In genomic region chr10:108110197-108110596, GRCm38 (mm10) we compare ENCODE assay signal across 28 mouse cellular contexts. TPM values are rescaled to one million over a fixed set of nuclear protein-coding genes. Genes with fewer than 3 reads are reported as not detected.
DNase-seq lines count a peak whose midpoint lies in the region; ATAC-seq and TF ChIP-seq lines count a peak whose summit lies in the region.
"Had no signal": no experiment of that assay in that cellular context is flagged by ENCODE, and none has a peak within 500 bp of the region (broad histone marks: within the 10 kb centered on the region; RNA-seq: fewer than 3 reads in every experiment).

No protein-coding gene starts in this region.

- no peak overlapping the region for H3K9ac ChIP-seq in MEL (ENCODE audit: control insufficient read depth, low read depth, low read length, poor library complexity, severe bottlenecking)
- H3K9ac ChIP-seq: embryonic facial prominence, embryonic 13.5 days; forebrain, embryonic 12.5 days; forebrain, embryonic 15.5 days; heart, embryonic 13.5 days; hindbrain, embryonic 12.5 days; hindbrain, embryonic 15.5 days; intestine, embryonic 15.5 days had no signal

- H3K27ac ChIP-seq in MEL (ENCODE audit: control insufficient read depth, low read depth, low read length), result no peak overlapping the region
- H3K27ac ChIP-seq: embryonic facial prominence, embryonic 10.5 days; embryonic facial prominence, embryonic 13.5 days; forebrain, embryonic 12.5 days; forebrain, embryonic 15.5 days; heart, adult 2 months; heart, embryonic 10.5 days; heart, embryonic 13.5 days; hindbrain, embryonic 12.5 days; hindbrain, embryonic 15.5 days; intestine, embryonic 15.5 days had no signal

- TF ChIP-seq CTCF in MEL (IDR thresholded peaks at IDR 0.05 in 2 of 3, conservative IDR thresholded peaks at IDR 0.05 in 1 of 3; ENCODE audit: control insufficient read depth in 1 of 3, insufficient read depth in 1 of 3, low read depth in 2 of 3, low read length in 3 of 3, poor library complexity in 1 of 3, severe bottlenecking in 1 of 3), result no peak

- no peaks in the 10 kb centered on the region for H3K79me2 ChIP-seq in MEL (ENCODE audit: control insufficient read depth, insufficient read depth, low read length, poor library complexity)

- TF ChIP-seq POLR2A in MEL (IDR thresholded peaks at IDR 0.05; ENCODE audit: control insufficient read depth in 1 of 2, insufficient read depth in 1 of 2, low read depth in 1 of 2, low read length in 2 of 2, poor library complexity in 1 of 2), result no peak

- peaks cover 0 to 3% of the 10 kb centered on the region in 2 experiments; a peak in 2 of 4 replicates for H3K36me3 ChIP-seq in MEL (ENCODE audit: control insufficient read depth in 1 of 2, insufficient read depth in 2 of 2, low read length in 2 of 2)
- H3K36me3 ChIP-seq: embryonic facial prominence, embryonic 10.5 days; embryonic facial prominence, embryonic 13.5 days; forebrain, embryonic 12.5 days; forebrain, embryonic 15.5 days; heart, embryonic 10.5 days; heart, embryonic 13.5 days; hindbrain, embryonic 12.5 days; hindbrain, embryonic 15.5 days; intestine, embryonic 15.5 days had no signal

- peak; percentile 67 for DNase-seq in 416B (ENCODE audit: low read depth)
- DNase-seq in MEL (ENCODE audit: low read depth, low spot score), result peak; percentile 16
- no peak for DNase-seq in cerebellum, adult 11 months
- no peak for DNase-seq in right cerebral cortex, postnatal 36 days (ENCODE audit: low spot score in 2 of 2)
- no peak for DNase-seq in T-cell, adult 2 months (ENCODE audit: low spot score)
- DNase-seq: adrenal gland, adult 8-10 months; adrenal gland, postnatal 25 days; cerebellum, adult 18-20 months; cerebellum, adult 9-10 months; cerebellum, postnatal 14 days; embryo, embryonic 11 days; gastrocnemius, postnatal 25 days; heart, adult 2 months; heart, postnatal 14 days; heart, postnatal 4 days; kidney, adult 11 months had no signal

- H3K27me3 ChIP-seq in MEL (ENCODE audit: control insufficient read depth in 1 of 2, insufficient read depth in 2 of 2, low read length in 2 of 2), result no peaks in the 10 kb centered on the region
- H3K27me3 ChIP-seq: embryonic facial prominence, embryonic 13.5 days; forebrain, embryonic 12.5 days; forebrain, embryonic 15.5 days; heart, embryonic 13.5 days; hindbrain, embryonic 12.5 days; hindbrain, embryonic 15.5 days; intestine, embryonic 15.5 days; Patski had no signal

- H3K9me3 ChIP-seq in MEL (replicated peaks; ENCODE audit: insufficient read depth, low read length), result no peaks in the 10 kb centered on the region
- H3K9me3 ChIP-seq: embryonic facial prominence, embryonic 10.5 days; embryonic facial prominence, embryonic 13.5 days; forebrain, embryonic 12.5 days; forebrain, embryonic 15.5 days; heart, embryonic 10.5 days; hindbrain, embryonic 12.5 days; intestine, embryonic 15.5 days had no signal

- H3K4me1 ChIP-seq in MEL (ENCODE audit: control insufficient read depth in 1 of 2, insufficient read depth in 2 of 2, low read length in 2 of 2), result peaks cover 0 to 5% of the 10 kb centered on the region in 2 experiments; a peak in 1 of 4 replicates
- H3K4me1 ChIP-seq: forebrain, embryonic 12.5 days; forebrain, embryonic 15.5 days; hindbrain, embryonic 15.5 days; intestine, embryonic 15.5 days had no signal

- no peak overlapping the region for H3K4me3 ChIP-seq in MEL (ENCODE audit: control insufficient read depth in 1 of 2, insufficient read depth in 1 of 2, low read depth in 2 of 2, low read length in 2 of 2)
- H3K4me3 ChIP-seq: embryonic facial prominence, embryonic 10.5 days; embryonic facial prominence, embryonic 13.5 days; erythroblast, embryonic 14.5 days; forebrain, embryonic 12.5 days; forebrain, embryonic 15.5 days; heart, adult 2 months; heart, embryonic 10.5 days; heart, embryonic 13.5 days; hindbrain, embryonic 12.5 days; hindbrain, embryonic 15.5 days; intestine, embryonic 15.5 days had no signal

- peak; percentile 20; the same call in 1 of the 2 replicates for ATAC-seq in granulocyte monocyte progenitor cell, adult 5-6 weeks (replicated peaks; ENCODE audit: poor library complexity, severe bottlenecking)
- ATAC-seq: forebrain, embryonic 15.5 days; intestine, embryonic 15.5 days; Patski had no signal

- TF ChIP-seq EP300 in MEL (IDR thresholded peaks at IDR 0.05; ENCODE audit: low read depth in 1 of 2, low read length in 2 of 2), result no peak

- TF ChIP-seq RAD21 in MEL (IDR thresholded peaks at IDR 0.05; ENCODE audit: low read depth, low read length), result no peak

TF ChIP-seq in MEL, 35 proteins besides CTCF, POLR2A, EP300 and RAD21:
- no peak for TF ChIP-seq E2F4 (IDR thresholded peaks at IDR 0.05; ENCODE audit: borderline replicate concordance, low read depth, low read length)
- no peak for TF ChIP-seq MEF2A (IDR thresholded peaks at IDR 0.05; ENCODE audit: extremely low read depth, insufficient replicate concordance, low read depth, low read length, poor library complexity, severe bottlenecking)
- no peak for TF ChIP-seq POLR2AphosphoS2 (IDR thresholded peaks at IDR 0.05; ENCODE audit: low read length)
- no peak for TF ChIP-seq ZMIZ1 (IDR thresholded peaks at IDR 0.05; ENCODE audit: low read depth, low read length)
- no peak for TF ChIP-seq GABPA (IDR thresholded peaks at IDR 0.05; ENCODE audit: low read depth, low read length)
- TF ChIP-seq MAZ (IDR thresholded peaks at IDR 0.05; ENCODE audit: low read depth, low read length), result no peak
- TF ChIP-seq UBTF (IDR thresholded peaks at IDR 0.05; ENCODE audit: borderline replicate concordance, insufficient read depth, low read depth, low read length), result no peak
- TF ChIP-seq TAL1 (IDR thresholded peaks at IDR 0.05; ENCODE audit: low read length), result no peak
- TF ChIP-seq MAFK (IDR thresholded peaks at IDR 0.05; ENCODE audit: borderline replicate concordance, low read depth, low read length), result no peak

RNA-seq across cellular contexts. Expression of gene Ppp1r12a, which starts 51.8 kb away (rescaled TPM):
- 59.1 and 62.1 TPM in 2 replicates for total RNA-seq in MEL (2012; rRNA removed)
- polyA plus RNA-seq in MEL (2012; ENCODE audit: insufficient read depth in 1 of 2, insufficient read length in 2 of 2, low read depth in 1 of 2, low replicate concordance in 2 of 2, missing spikeins in 1 of 2), result 10 to 100 TPM; 46.5 to 86.6 TPM
- 81.6 and 95.0 TPM in 2 replicates for total RNA-seq in granulocyte monocyte progenitor cell, adult 5-6 weeks (2014; fragmentation: Nextera tagmentation)
- total RNA-seq in granulocyte monocyte progenitor cell, adult 5-6 weeks (2017), result 148 and 174 TPM in 2 replicates

Comparison
In these comparisons a context has a peak if more than half of its experiments do, and no peak if none do; other contexts are left out.
1. DNase-seq: peak in 416B (single experiment) and MEL (single experiment); none in cerebellum, adult 11 months (single experiment), right cerebral cortex, postnatal 36 days (0 of 2) and T-cell, adult 2 months (single experiment).